Mouse (Mus musculus): Measurements from ENCODE around the gene Micu2.

DNA sequence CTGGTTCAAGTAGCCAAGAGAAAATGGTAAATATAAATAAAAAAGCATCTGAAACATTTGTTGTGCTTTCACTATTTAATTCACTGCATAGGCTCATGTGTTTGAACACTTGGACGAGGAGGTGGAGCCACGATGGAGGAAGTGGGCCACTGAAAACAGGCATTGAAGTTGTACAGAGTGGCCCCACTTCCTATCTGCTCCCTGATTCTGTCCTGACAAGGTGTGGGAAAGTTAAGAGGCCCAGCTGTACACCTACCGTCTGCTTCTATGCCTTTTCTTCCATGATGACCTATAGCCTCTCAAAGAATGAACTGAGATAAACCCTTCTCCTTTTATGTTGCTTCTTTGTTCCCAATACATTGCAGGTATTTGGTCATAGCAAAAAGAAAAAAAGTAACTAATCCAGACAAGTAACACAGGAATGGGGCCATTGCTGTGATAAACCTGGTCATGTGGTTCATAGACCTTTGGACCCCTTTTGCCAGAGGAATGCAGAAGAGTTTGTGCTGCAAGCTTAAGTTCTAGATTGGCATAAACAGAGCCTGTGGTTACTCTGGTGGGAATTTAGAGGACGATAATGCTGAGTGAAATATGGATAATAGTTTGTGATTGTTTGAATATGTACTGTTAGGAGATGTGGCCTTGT lies 47.7 kb upstream of the Micu2 start:
- no peak for TF ChIP-seq CTCF (IDR thresholded peaks at IDR 0.05; ENCODE audit: low read depth)
- TF ChIP-seq EP300 (IDR thresholded peaks at IDR 0.05; ENCODE audit: low read depth) = no peak

Data from liver, embryonic 14.5 days (tissue).